Comparison of ENCODE assay signal across 1 mouse cellular context in the genomic region with DNA sequence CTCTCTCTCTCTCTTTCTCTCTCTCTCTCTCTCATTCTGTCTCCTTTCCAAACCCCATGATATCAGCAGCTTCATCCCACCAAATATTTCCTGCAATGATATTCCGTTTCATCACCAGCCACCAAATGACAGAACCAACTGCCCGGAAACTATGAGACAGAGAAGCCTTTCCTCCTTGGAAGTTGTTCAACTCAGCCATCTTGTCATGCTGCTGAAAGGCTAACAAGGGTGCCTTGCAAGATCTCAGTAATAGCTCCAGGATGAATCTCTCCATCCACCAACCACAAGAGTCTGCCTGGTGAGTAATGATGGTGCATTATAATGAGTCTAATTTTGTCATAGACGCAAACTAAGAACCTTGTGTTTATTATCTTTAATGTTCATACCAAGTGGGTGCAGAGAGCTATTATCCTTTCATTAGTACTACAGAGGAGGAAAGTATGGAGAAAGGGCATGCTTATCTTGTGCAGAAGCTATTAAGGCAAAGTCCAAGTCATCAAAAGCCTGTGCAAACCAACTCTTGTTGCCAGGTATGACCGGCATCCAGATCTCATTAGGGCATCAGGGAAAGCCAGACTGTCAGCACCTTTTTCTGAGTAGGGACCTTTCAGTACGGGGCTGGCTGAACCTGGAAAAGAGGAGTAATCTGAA.
TF ChIP-seq lines count a peak whose summit lies in the region.

No protein-coding gene starts in this region.

TF ChIP-seq in MEL, 35 proteins besides CTCF, POLR2A, EP300 and RAD21:
- TF ChIP-seq GABPA (IDR thresholded peaks at IDR 0.05; ENCODE audit: low read depth, low read length): no peak
- 0 out of 2 replicates have a peak, but pooled peaks have one; percentile 26 for TF ChIP-seq ETS1 (IDR thresholded peaks at IDR 0.05; ENCODE audit: low read depth, low read length)
- peak; percentile 39; the same call in 1 of the 2 replicates for TF ChIP-seq GATA1 (IDR thresholded peaks at IDR 0.05; ENCODE audit: low read depth, low read length)
- TF ChIP-seq TCF12 (IDR thresholded peaks at IDR 0.05; ENCODE audit: low read depth, low read length): peak; percentile 47; the same call in 1 of the 2 replicates
- TF ChIP-seq POLR2AphosphoS5 (IDR thresholded peaks at IDR 0.05; ENCODE audit: borderline replicate concordance, low read depth, low read length): no peak
